Mouse (Mus musculus) MEL (cell line): ENCODE data around the gene 1700025F22Rik.

ENCODE experiments used
- CTCF ChIP-seq, 3 experiments: IDR thresholded peaks in 2 of 3; conservative IDR thresholded peaks in 1 of 3; 2 replicates each; pipeline ENCODE4 v1.5.1; 2011 to 2012; ENCODE audit warnings: low read length in 3 of 3, low read depth in 2 of 3, mild to moderate bottlenecking in 2 of 3, improper control_type of control experiment in 1 of 3, inconsistent platforms in 1 of 3, mixed read lengths in 1 of 3, moderate library complexity in 1 of 3; ENCODE audit not compliant: control insufficient read depth in 1 of 3, insufficient read depth in 1 of 3, poor library complexity in 1 of 3, severe bottlenecking in 1 of 3
- EP300 ChIP-seq, 2 experiments: IDR thresholded peaks; 2 replicates each; pipeline ENCODE4 v1.6.1; 2011; ENCODE audit warnings: improper control_type of control experiment in 2 of 2, low read length in 2 of 2, low read depth in 1 of 2, mild to moderate bottlenecking in 1 of 2
- MXI1 ChIP-seq: IDR thresholded peaks from 2 replicates; pipeline ENCODE4 v1.6.1; 2011; ENCODE audit warnings: mild to moderate bottlenecking, low read depth, low read length, improper control_type of control experiment
- NRF1 ChIP-seq: IDR thresholded peaks from 2 replicates; pipeline ENCODE4 v1.6.1; 2014; ENCODE audit warnings: low read depth, mild to moderate bottlenecking, inconsistent platforms, low read length, improper control_type of control experiment, moderate library complexity; ENCODE audit not compliant: poor library complexity, insufficient read depth, severe bottlenecking
- RCOR1 ChIP-seq: IDR thresholded peaks from 2 replicates; pipeline ENCODE4 v1.6.1; 2012; ENCODE audit warnings: low read depth, mild to moderate bottlenecking, inconsistent platforms, low read length, improper control_type of control experiment
- SIN3A ChIP-seq: IDR thresholded peaks from 2 replicates; pipeline ENCODE4 v1.6.1; 2012; ENCODE audit warnings: low read length, improper control_type of control experiment, inconsistent platforms
- TCF12 ChIP-seq: IDR thresholded peaks from 2 replicates; pipeline ENCODE4 v1.6.1; 2014; ENCODE audit warnings: low read depth, mild to moderate bottlenecking, inconsistent platforms, low read length, improper control_type of control experiment, moderate library complexity
- ZNF384 ChIP-seq: IDR thresholded peaks from 2 replicates; pipeline ENCODE4 v1.6.1; 2012; ENCODE audit warnings: low read depth, mild to moderate bottlenecking, inconsistent platforms, low read length, improper control_type of control experiment

GRCm38 (mm10) chr19:11177464-11177863 is 12.3 kb upstream of the 1700025F22Rik start:
- TF ChIP-seq NRF1, result no peak
- TF ChIP-seq TCF12, result no peak
- no peak for TF ChIP-seq CTCF (IDR thresholded peaks at IDR 0.05 in 2 of 3, conservative IDR thresholded peaks at IDR 0.05 in 1 of 3; ENCODE audit: control insufficient read depth in 1 of 3, insufficient read depth in 1 of 3, low read depth in 2 of 3, low read length in 3 of 3, poor library complexity in 1 of 3, severe bottlenecking in 1 of 3)
- TF ChIP-seq SIN3A, result no peak
- no peak for TF ChIP-seq EP300 (IDR thresholded peaks at IDR 0.05; ENCODE audit: low read depth in 1 of 2, low read length in 2 of 2)
- no peak for TF ChIP-seq ZNF384
- no peak for TF ChIP-seq MXI1
- no peak for TF ChIP-seq RCOR1
